Mouse (Mus musculus): Measurements from ENCODE around the gene Krt27. TPM values are rescaled to one million over a fixed set of nuclear protein-coding genes. Genes with fewer than 3 reads are reported as not detected.

Gene Krt27
- polyA plus RNA-seq (2015; fragmentation: Nextera tagmentation; extraction: Ambion mirVana), result not detected in 2 replicates

DNA sequence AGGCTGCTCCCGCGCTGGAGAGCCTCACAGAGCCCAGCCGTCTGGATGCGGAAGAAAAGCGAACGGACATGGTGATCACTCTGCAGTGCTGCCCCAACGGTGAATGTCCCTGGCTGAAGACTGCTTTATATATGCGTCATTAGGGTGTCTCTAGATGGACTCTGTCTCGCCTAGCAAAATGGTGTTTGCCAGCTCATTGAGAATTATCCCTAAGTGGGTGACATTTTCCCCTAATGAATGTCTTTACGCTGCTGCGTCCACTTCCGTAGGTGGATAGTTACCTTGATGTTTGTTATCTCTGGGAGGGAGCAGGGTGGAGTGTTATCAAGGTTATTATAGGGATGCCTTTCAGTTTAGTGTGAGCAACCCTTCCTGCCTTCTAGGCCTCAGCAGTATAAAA, at the start of gene Krt27:
Krt27 (minus strand) TSS at position 101 of the 400 bp plus-strand sequence.
- H3K27me3 ChIP-seq, result no peaks in the 10 kb centered on the region
- no peak within 1 kb of the TSS for H3K4me3 ChIP-seq
- no peaks in the 10 kb centered on the region for H3K36me3 ChIP-seq (ENCODE audit: poor library complexity, severe bottlenecking)
- H3K9me3 ChIP-seq (replicated peaks), result no peaks in the 10 kb centered on the region
- no peak for ATAC-seq
- H3K4me2 ChIP-seq, result no peak within 1 kb of the TSS
- WGBS, result 79% methylated on average over 12 of the region's 12 CpGs
- H3K9ac ChIP-seq, result no peak within 1 kb of the TSS
- no peak within 1 kb of the TSS for H3K27ac ChIP-seq
- no peaks in the 10 kb centered on the region for H3K4me1 ChIP-seq

DNA sequence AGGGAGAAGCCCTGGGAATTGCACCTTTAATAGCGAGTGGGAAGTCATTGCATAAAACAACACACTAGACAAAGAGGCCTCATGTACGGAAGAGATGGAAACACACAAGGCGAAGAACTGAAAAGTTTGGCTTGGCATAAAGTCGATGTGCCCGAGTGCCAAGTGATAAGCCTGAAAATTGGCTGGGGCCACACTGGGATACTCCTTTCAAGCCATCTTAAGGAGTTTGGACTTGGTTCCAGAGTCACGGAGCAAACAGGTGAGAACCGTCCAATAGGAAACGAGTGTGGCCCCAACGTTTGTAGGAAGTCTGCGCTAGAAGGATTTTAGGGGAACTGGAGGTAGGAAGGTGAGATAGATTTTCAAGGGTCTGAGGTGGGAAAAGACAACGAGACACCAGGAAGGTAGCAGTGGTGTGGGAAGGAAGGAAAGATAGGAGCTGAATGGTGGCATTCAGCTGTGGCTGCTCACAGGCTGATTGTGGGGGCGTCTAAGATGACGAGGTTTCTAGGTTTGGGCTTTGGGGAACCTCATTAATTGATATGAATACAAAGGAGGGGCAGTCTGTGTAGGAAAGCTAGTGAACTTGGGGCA, 49.1 kb upstream of the Krt27 start:
- Histone ChIP-seq H3K4me2 (no peak overlapping the region), H3K27ac (no peak overlapping the region), H3K27me3 (peaks cover 3% of the 10 kb centered on the region; the same call in 1 of the 2 replicates), H3K9ac (no peak overlapping the region), H3K4me1 (peaks cover 6% of the 10 kb centered on the region), H3K36me3 (ENCODE audit: poor library complexity, severe bottlenecking) (no peaks in the 10 kb centered on the region), H3K9me3 (replicated peaks) (no peaks in the 10 kb centered on the region), H3K4me3 (no peak overlapping the region)
- ATAC-seq, result no peak
- 88% methylated on average over 13 of the region's 13 CpGs for WGBS

DNA sequence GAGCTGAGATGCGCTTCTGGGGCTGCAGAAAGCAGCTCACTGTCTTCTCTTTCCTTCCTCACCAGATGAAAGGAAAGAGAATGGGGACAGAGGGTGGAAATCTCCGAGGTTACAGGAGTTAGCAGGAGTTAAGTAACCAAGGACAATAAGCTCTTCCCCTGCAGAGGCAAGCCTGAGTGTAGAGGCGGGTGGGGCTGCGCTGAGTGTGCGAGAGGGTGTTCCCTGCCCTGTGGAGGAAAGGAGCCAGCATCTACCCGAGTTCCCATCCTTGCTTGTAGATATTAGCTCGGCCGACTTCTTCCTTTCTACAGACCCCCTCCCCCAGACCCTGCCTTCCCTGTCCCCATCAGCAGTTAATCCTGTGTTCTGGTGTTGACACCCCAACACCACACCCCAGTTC, 47.9 kb upstream of the Krt27 start:
- H3K9me3 ChIP-seq (replicated peaks), result no peaks in the 10 kb centered on the region
- H3K4me1 ChIP-seq, result peaks cover 6% of the 10 kb centered on the region
- H3K27ac ChIP-seq, result no peak overlapping the region
- H3K36me3 ChIP-seq (ENCODE audit: poor library complexity, severe bottlenecking), result no peaks in the 10 kb centered on the region
- 52% methylated on average over 8 of the region's 8 CpGs for WGBS
- H3K27me3 ChIP-seq, result peaks cover 3% of the 10 kb centered on the region; the same call in 1 of the 2 replicates
- ATAC-seq, result no peak
- no peak overlapping the region for H3K4me3 ChIP-seq
- no peak overlapping the region for H3K4me2 ChIP-seq
- H3K9ac ChIP-seq, result no peak overlapping the region

- Histone ChIP-seq H3K9me3 (replicated peaks) (no peaks in the 10 kb centered on the region), H3K36me3 (ENCODE audit: poor library complexity, severe bottlenecking) (no peaks in the 10 kb centered on the region), H3K4me3 (no peak overlapping the region), H3K4me2 (no peak overlapping the region), H3K27me3 (peaks cover 3% of the 10 kb centered on the region; the same call in 1 of the 2 replicates), H3K9ac (no peak overlapping the region), H3K27ac (no peak overlapping the region), H3K4me1 (peaks cover 6% of the 10 kb centered on the region)
- no peak for ATAC-seq
- 84% methylated on average over 3 of the region's 3 CpGs for WGBS
Observed at GRCm38 (mm10) chr11:99398084-99398483, 47.2 kb upstream of the Krt27 start.

DNA sequence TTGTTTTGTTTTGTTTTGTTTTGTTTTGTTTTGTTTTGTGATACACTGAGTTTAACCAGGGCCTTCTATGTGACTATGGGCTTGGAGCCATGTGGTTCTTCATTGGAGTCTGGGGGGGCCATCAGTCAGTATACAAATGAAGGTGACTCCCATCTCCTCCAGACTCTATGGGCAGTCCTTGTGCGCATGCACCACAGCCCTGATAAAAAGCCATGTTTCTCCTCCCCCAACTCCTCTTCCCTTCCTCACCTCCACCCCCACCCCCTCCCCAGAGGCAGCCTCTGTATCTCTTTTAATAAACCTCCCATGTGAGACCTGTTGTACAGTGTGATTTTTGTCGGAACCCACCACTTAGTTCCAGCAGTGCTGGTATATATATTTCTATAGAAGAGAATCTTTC, 45.8 kb upstream of the Krt27 start:
- Histone ChIP-seq H3K9me3 (replicated peaks) (no peaks in the 10 kb centered on the region), H3K4me3 (no peak overlapping the region), H3K4me1 (peaks cover 6% of the 10 kb centered on the region), H3K9ac (no peak overlapping the region), H3K27ac (no peak overlapping the region), H3K27me3 (peaks cover 3% of the 10 kb centered on the region; the same call in 1 of the 2 replicates), H3K36me3 (ENCODE audit: poor library complexity, severe bottlenecking) (no peaks in the 10 kb centered on the region), H3K4me2 (no peak overlapping the region)
- no peak for ATAC-seq
- 65% methylated on average over 2 of the region's 2 CpGs for WGBS

DNA sequence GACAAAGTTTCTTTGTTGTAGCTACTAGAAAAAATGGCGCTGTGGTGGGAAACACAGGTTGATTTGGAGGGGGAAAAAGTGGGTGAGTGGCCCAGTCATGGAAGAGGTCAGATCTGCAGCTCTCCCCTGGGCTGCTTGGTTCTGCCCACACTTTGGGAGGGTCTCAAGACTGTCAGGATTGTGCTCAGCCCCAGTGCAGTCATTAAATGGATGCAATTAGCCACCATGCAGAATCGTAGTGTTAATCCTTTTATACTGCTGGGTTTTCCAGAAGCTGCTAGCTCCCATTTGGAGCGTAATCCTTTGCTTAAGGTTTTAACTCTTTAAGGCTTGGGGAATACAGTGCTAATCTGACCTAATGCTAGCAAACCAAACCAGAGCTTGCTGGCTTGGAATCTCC, 45.1 kb upstream of the Krt27 start:
- Histone ChIP-seq H3K27me3 (peaks cover 3% of the 10 kb centered on the region; the same call in 1 of the 2 replicates), H3K4me2 (no peak overlapping the region), H3K4me1 (peaks cover 6% of the 10 kb centered on the region), H3K36me3 (ENCODE audit: poor library complexity, severe bottlenecking) (no peaks in the 10 kb centered on the region), H3K4me3 (no peak overlapping the region), H3K9me3 (replicated peaks) (no peaks in the 10 kb centered on the region), H3K27ac (no peak overlapping the region), H3K9ac (0 out of 2 replicates have a peak overlapping the region, but pooled peaks have one; percentile 5)
- ATAC-seq, result no peak
- 4% methylated on average over 3 of the region's 3 CpGs for WGBS

DNA sequence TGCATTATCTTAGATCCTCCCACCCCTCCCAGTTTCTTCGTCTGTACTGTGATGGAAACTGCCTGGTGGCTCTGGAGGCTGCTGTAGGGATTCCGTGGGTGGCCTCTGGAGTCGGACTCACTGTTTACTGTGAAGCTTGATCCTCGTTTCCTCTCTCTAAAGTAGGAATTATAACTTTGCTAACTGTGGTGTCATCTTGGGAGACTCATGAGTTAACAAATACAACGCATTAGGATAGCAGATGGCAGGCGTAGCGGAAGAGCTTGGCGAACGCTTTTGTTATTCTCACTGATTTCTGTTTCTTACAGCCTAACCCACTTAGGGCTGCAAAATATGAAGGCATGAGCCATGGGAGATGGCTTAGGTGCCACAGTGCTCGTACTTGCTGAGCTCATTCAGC, 41.6 kb upstream of the Krt27 start:
- Histone ChIP-seq H3K27me3 (no peaks in the 10 kb centered on the region), H3K4me3 (no peak overlapping the region), H3K9ac (no peak overlapping the region), H3K27ac (no peak overlapping the region), H3K4me2 (no peak overlapping the region), H3K4me1 (peaks cover 6% of the 10 kb centered on the region), H3K36me3 (ENCODE audit: poor library complexity, severe bottlenecking) (no peaks in the 10 kb centered on the region), H3K9me3 (replicated peaks) (no peaks in the 10 kb centered on the region)
- 84% methylated on average over 10 of the region's 10 CpGs for WGBS
- no peak for ATAC-seq

- ATAC-seq, result no peak
- H3K4me2 ChIP-seq, result no peak overlapping the region
- no peaks in the 10 kb centered on the region for H3K27me3 ChIP-seq
- H3K9me3 ChIP-seq (replicated peaks), result no peaks in the 10 kb centered on the region
- peaks cover 15% of the 10 kb centered on the region for H3K4me1 ChIP-seq
- H3K9ac ChIP-seq, result no peak overlapping the region
- WGBS, result 86% methylated on average over 6 of the region's 6 CpGs
- H3K27ac ChIP-seq, result no peak overlapping the region
- no peak overlapping the region for H3K4me3 ChIP-seq
- H3K36me3 ChIP-seq (ENCODE audit: poor library complexity, severe bottlenecking), result no peaks in the 10 kb centered on the region
Observed at GRCm38 (mm10) chr11:99391375-99391774, 40.5 kb upstream of the Krt27 start.

GRCm38 (mm10) chr11:99390866-99391265, 40.0 kb upstream of the Krt27 start:
- ATAC-seq, result no peak
- H3K4me1 ChIP-seq, result peaks cover 10% of the 10 kb centered on the region
- no peak overlapping the region for H3K4me2 ChIP-seq
- H3K27me3 ChIP-seq, result no peaks in the 10 kb centered on the region
- no peak overlapping the region for H3K27ac ChIP-seq
- no peaks in the 10 kb centered on the region for H3K36me3 ChIP-seq (ENCODE audit: poor library complexity, severe bottlenecking)
- no peak overlapping the region for H3K9ac ChIP-seq
- 81% methylated on average over 7 of the region's 7 CpGs for WGBS
- H3K4me3 ChIP-seq, result no peak overlapping the region
- H3K9me3 ChIP-seq (replicated peaks), result no peaks in the 10 kb centered on the region

DNA sequence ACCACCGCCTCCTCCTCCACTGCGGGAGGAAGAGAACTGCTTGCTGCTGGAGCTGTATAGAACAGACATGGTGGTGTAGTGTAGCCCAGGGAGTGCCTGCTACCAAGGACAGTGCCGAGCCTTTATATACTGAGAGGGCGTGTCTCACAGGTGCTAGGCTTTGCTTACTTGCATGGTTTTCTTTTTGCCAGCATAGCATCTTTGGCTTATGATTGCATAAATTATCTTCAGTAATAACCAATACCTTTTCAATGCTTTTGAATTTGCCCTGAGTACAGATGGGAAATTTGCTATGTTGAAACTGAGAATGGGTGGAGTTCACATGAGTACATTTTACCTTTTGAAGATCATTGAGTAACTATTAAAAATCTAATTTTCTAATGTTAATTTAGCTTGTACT, 38.4 kb upstream of the Krt27 start, which contains the start of gene Krt10:
Krt10 (minus strand) TSS at position 101 of the 400 bp plus-strand sequence.
- Histone ChIP-seq H3K4me1 (peaks cover 9% of the 10 kb centered on the region), H3K4me2 (no peak within 1 kb of the TSS), H3K9me3 (replicated peaks) (no peaks in the 10 kb centered on the region), H3K9ac (no peak within 1 kb of the TSS), H3K4me3 (no peak within 1 kb of the TSS), H3K36me3 (ENCODE audit: poor library complexity, severe bottlenecking) (no peaks in the 10 kb centered on the region), H3K27me3 (no peaks in the 10 kb centered on the region), H3K27ac (no peak within 1 kb of the TSS)
- 85% methylated on average over 4 of the region's 4 CpGs for WGBS
- no peak for ATAC-seq

DNA sequence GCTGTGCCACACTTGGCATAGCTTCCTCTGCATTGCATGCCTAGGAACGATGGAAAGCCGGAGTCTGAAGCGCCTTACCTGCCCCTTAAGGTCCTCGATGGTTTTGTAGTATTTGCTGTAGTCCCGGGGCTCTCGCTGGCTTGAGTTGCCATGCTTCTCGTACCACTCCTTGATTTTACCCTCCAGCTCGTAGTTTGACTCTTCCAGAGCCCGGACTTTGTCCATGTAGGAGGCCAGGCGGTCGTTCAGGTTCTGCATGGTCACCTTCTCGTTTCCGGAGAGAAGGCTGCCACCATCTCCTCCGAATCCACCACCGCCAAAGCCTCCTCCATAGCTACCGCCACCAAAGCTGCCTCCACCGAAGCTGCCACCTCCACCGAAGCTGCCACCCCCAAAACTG, 37.8 kb upstream of the Krt27 start:
- H3K9me3 ChIP-seq (replicated peaks), result no peaks in the 10 kb centered on the region
- 93% methylated on average over 18 of the region's 18 CpGs for WGBS

GRCm38 (mm10) chr11:99385813-99386721, 35.2 kb upstream of the Krt27 start:
- no peaks in the 10 kb centered on the region for H3K9me3 ChIP-seq (replicated peaks)
- no peaks in the 10 kb centered on the region for H3K36me3 ChIP-seq (ENCODE audit: poor library complexity, severe bottlenecking)
- peak overlapping the region; percentile 51 for H3K4me3 ChIP-seq
- ATAC-seq, result peak; percentile 92
- peaks cover 13% of the 10 kb centered on the region for H3K27me3 ChIP-seq
- H3K4me1 ChIP-seq, result peaks cover 9% of the 10 kb centered on the region
- H3K27ac ChIP-seq, result peak overlapping the region; percentile 96
- peak overlapping the region; percentile 75 for H3K9ac ChIP-seq
- peak overlapping the region; percentile 72 for H3K4me2 ChIP-seq
- WGBS, result 2% methylated on average over 70 of the region's 71 CpGs

More for the DNA sequence above, 37.8 kb upstream of the Krt27 start:
- H3K36me3 ChIP-seq (ENCODE audit: poor library complexity, severe bottlenecking), result no peaks in the 10 kb centered on the region
- no peak overlapping the region for H3K9ac ChIP-seq
- no peak for ATAC-seq
- peaks cover 9% of the 10 kb centered on the region for H3K4me1 ChIP-seq
- no peak overlapping the region for H3K4me3 ChIP-seq
- no peaks in the 10 kb centered on the region for H3K27me3 ChIP-seq
- no peak overlapping the region for H3K27ac ChIP-seq
- no peak overlapping the region for H3K4me2 ChIP-seq
